Mouse (Mus musculus) liver, adult 2 months (tissue): ENCODE data around the gene Akap10. TPM values are rescaled to one million over a fixed set of nuclear protein-coding genes. Genes with fewer than 3 reads are reported as not detected.
"Not testable (repeated sequence)": the region's sequence is repeated elsewhere in the genome, so short reads cannot be mapped to it uniquely, and the experiment has no call there.

ENCODE experiments used
- DNase-seq: peaks from one replicate; pipeline ENCODE4 v3.0.0-alpha.2; 2011; ENCODE audit warnings: low read depth, low spot score; ENCODE audit errors: extremely low read depth
- H3K27ac ChIP-seq: fragments of 200-500 bp; replicated peaks from 2 replicates; pipeline ENCODE4 v1.5.1; 2012; ENCODE audit warnings: low read depth, mild to moderate bottlenecking, control low read depth, inconsistent platforms, low read length; ENCODE audit not compliant: insufficient read depth
- H3K27me3 ChIP-seq: fragments of 200-500 bp; 2 replicates; pipeline ENCODE4 v1.6.1; 2012; ENCODE audit warnings: mild to moderate bottlenecking, moderate library complexity, low read length, inconsistent platforms; ENCODE audit not compliant: control insufficient read depth, insufficient read depth
- H3K36me3 ChIP-seq: fragments of 200-500 bp; 2 replicates; pipeline ENCODE4 v1.6.1; 2012; ENCODE audit warnings: low read length, inconsistent platforms; ENCODE audit not compliant: control insufficient read depth, insufficient read depth
- H3K4me1 ChIP-seq: fragments of 200-500 bp; 2 replicates; pipeline ENCODE4 v1.6.1; 2011; ENCODE audit warnings: low read length; ENCODE audit not compliant: control insufficient read depth, insufficient read depth
- H3K4me3 ChIP-seq: fragments of 200-500 bp; 2 replicates; pipeline ENCODE4 v1.5.1; 2011; ENCODE audit warnings: low read depth, mild to moderate bottlenecking, control low read depth, low read length, moderate library complexity; ENCODE audit not compliant: insufficient read depth
- H3K79me2 ChIP-seq: fragments of 200-500 bp; 2 replicates; pipeline ENCODE4 v1.6.1; 2012; ENCODE audit warnings: inconsistent platforms, mild to moderate bottlenecking, low read length, moderate library complexity; ENCODE audit not compliant: control insufficient read depth, insufficient read depth
- H3K9ac ChIP-seq: fragments of 200-500 bp; 2 replicates; pipeline ENCODE4 v1.6.1; 2012; ENCODE audit warnings: low read depth, mild to moderate bottlenecking, control low read depth, inconsistent platforms, low read length
- CTCF ChIP-seq: fragments of 200-500 bp; IDR thresholded peaks from 2 replicates; pipeline ENCODE4 v1.5.1; 2011; ENCODE audit warnings: low read depth, low read length, control low read depth
- POLR2A ChIP-seq: fragments of 200-500 bp; IDR thresholded peaks from 2 replicates; pipeline ENCODE4 v1.6.1; 2011; ENCODE audit warnings: low read length, control low read depth; ENCODE audit not compliant: insufficient read depth; ENCODE audit errors: extremely low read depth
- WGBS: fragments of 180-500 bp; shearing (Covaris S2); methylation state at CpG from one replicate; pipeline ENCODE4 v1.1.7; 2018; 5-methylcytosine and 5-hydroxymethylcytosine counted together
- polyA plus RNA-seq: library from polyadenylated mRNA; depleted of rRNA; stranded (reverse); fragments of >200 nt; gene quantifications from 2 replicates; pipeline ENCODE4 v1.2.3, GENCODE M21; 2012
- total RNA-seq: library from RNA; depleted of rRNA; stranded (reverse); fragments of >200 nt; gene quantifications from 2 replicates; pipeline ENCODE4 v1.2.3, GENCODE M21; 2014

The Akap10 gene
- total and polyA plus RNA-seq, 2 experiments = 4.6 to 8.7 TPM

GRCm38 (mm10) chr11:61967034-61967433, 37.0 kb upstream of the Akap10 start:
- Histone ChIP-seq H3K27me3 (peaks cover 4% of the 10 kb centered on the region; the same call in 1 of the 2 replicates), H3K9ac (no peak overlapping the region), H3K4me3 (no peak overlapping the region), H3K4me1 (no peaks in the 10 kb centered on the region), H3K27ac (no peak overlapping the region), H3K79me2 (no peaks in the 10 kb centered on the region), H3K36me3 (no peaks in the 10 kb centered on the region)
- TF ChIP-seq POLR2A (no peak), CTCF (no peak)
- 76% methylated on average over 8 of the region's 8 CpGs for WGBS
- no peak for DNase-seq

GRCm38 (mm10) chr11:61964611-61965010, 34.6 kb upstream of the Akap10 start:
- no peak for DNase-seq
- Histone ChIP-seq H3K9ac (no peak overlapping the region), H3K27me3 (peaks cover 5% of the 10 kb centered on the region; the same call in 1 of the 2 replicates), H3K4me1 (no peaks in the 10 kb centered on the region), H3K4me3 (no peak overlapping the region), H3K79me2 (no peaks in the 10 kb centered on the region), H3K27ac (no peak overlapping the region), H3K36me3 (no peaks in the 10 kb centered on the region)
- TF ChIP-seq CTCF (no peak), POLR2A (no peak)
- WGBS = 87% methylated on average over 5 of the region's 5 CpGs

GRCm38 (mm10) chr11:61963193-61963592, 33.1 kb upstream of the Akap10 start:
- H3K79me2 ChIP-seq = no peaks in the 10 kb centered on the region
- H3K9ac ChIP-seq = no peak overlapping the region
- H3K27me3 ChIP-seq = peaks cover 11% of the 10 kb centered on the region
- TF ChIP-seq POLR2A = no peak
- no peak for TF ChIP-seq CTCF
- no peak overlapping the region for H3K27ac ChIP-seq
- no peaks in the 10 kb centered on the region for H3K36me3 ChIP-seq
- 79% methylated on average over 3 of the region's 3 CpGs for WGBS
- DNase-seq = no peak
- H3K4me1 ChIP-seq = no peaks in the 10 kb centered on the region
- H3K4me3 ChIP-seq = no peak overlapping the region

- 77% methylated on average over 6 of the region's 6 CpGs for WGBS
- DNase-seq = no peak
- Histone ChIP-seq H3K27ac (no peak overlapping the region), H3K27me3 (peaks cover 11% of the 10 kb centered on the region), H3K79me2 (no peaks in the 10 kb centered on the region), H3K4me1 (no peaks in the 10 kb centered on the region), H3K9ac (no peak overlapping the region), H3K36me3 (no peaks in the 10 kb centered on the region), H3K4me3 (no peak overlapping the region)
- TF ChIP-seq POLR2A (no peak), CTCF (no peak)
These were observed 32.6 kb upstream of the Akap10 start for GRCm38 (mm10) chr11:61962684-61963083.

GRCm38 (mm10) chr11:61960096-61960495, 30.0 kb upstream of the Akap10 start:
- H3K79me2 ChIP-seq = no peaks in the 10 kb centered on the region
- TF ChIP-seq POLR2A = no peak
- no peak for TF ChIP-seq CTCF
- WGBS = 64% methylated on average over 2 of the region's 2 CpGs
- no peak overlapping the region for H3K4me3 ChIP-seq
- H3K9ac ChIP-seq = no peak overlapping the region
- peaks cover 15% of the 10 kb centered on the region for H3K27me3 ChIP-seq
- H3K36me3 ChIP-seq = no peaks in the 10 kb centered on the region
- no peak overlapping the region for H3K27ac ChIP-seq
- no peaks in the 10 kb centered on the region for H3K4me1 ChIP-seq
- DNase-seq = no peak

- H3K36me3 ChIP-seq, H3K27ac ChIP-seq, H3K79me2 ChIP-seq, DNase-seq, H3K4me1 ChIP-seq, H3K9ac ChIP-seq, H3K4me3 ChIP-seq: not testable (repeated sequence)
- WGBS = 70% methylated on average over 6 of the region's 6 CpGs
- H3K27me3 ChIP-seq = peaks cover 15% of the 10 kb centered on the region
These were observed 28.7 kb upstream of the Akap10 start for GRCm38 (mm10) chr11:61958706-61959105.
